Comparison of ENCODE assay signal across 22 mouse cellular contexts in the genomic region with DNA sequence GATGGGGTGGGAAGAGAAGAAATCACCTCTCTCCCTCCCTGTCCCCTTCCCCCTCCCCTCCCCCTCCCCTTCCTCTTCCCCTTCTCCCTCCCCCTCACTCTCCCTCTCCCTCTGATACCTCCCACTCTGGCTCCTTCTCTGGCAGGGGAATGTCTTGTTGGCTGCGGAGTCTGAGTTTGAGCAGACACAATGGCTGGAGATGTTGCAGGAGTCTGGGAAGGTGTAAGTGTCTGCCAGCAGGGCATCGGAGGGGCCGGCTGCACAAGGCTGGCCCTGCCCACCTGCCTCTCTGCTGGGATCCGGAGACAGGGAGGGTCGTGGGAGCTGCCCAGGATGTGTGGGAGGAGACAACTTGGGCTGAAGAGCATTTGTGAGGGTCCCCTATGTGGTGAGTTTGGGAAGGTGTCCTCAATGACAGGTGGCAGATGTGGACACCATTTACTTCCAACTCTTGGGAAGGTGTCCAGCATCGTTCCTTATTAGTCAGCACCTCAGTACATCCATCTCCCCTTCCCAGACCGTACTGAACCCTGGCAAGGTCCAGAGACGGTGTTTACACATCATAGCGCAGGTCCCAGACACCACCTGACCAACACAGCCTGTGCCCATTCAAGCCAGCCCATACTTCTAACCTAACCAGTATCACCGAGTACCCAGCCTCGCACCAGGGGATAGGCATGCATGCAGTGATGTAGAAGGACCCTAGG. TPM values are rescaled to one million over a fixed set of nuclear protein-coding genes. Genes with fewer than 3 reads are reported as not detected.
DNase-seq lines count a peak whose midpoint lies in the region; ATAC-seq and TF ChIP-seq lines count a peak whose summit lies in the region.
"Had no signal": no experiment of that assay in that cellular context is flagged by ENCODE, and none has a peak within 500 bp of the region (broad histone marks: within the 10 kb centered on the region; RNA-seq: fewer than 3 reads in every experiment).

No protein-coding gene starts in this region.

- H3K36me3 ChIP-seq in embryonic facial prominence, embryonic 14.5 days (ENCODE audit: control insufficient read depth, insufficient read depth, low read length): no peaks in the 10 kb centered on the region
- H3K36me3 ChIP-seq in embryonic facial prominence, embryonic 10.5 days (replicated peaks): no peaks in the 10 kb centered on the region
- H3K36me3 ChIP-seq in kidney, embryonic 15.5 days: no peaks in the 10 kb centered on the region
- H3K36me3 ChIP-seq in lung, embryonic 16.5 days (ENCODE audit: control insufficient read depth, insufficient read depth, low read length): no peaks in the 10 kb centered on the region
- no peaks in the 10 kb centered on the region for H3K36me3 ChIP-seq in stomach, postnatal 0 days (ENCODE audit: control insufficient read depth, insufficient read depth, low read length)
- H3K36me3 ChIP-seq: embryonic facial prominence, embryonic 13.5 days; heart, embryonic 12.5 days; liver, embryonic 15.5 days; neural tube, embryonic 13.5 days had no signal

- ATAC-seq in embryonic facial prominence, embryonic 14.5 days (ENCODE audit: low read depth): peak; percentile 9; the same call in 1 of the 2 replicates
- 0 out of 2 replicates have a peak, but pooled peaks have one; percentile 35 for ATAC-seq in kidney, embryonic 15.5 days (replicated peaks; ENCODE audit: low FRiP score)
- peak; percentile 47; the same call in 1 of the 2 replicates for ATAC-seq in lung, embryonic 16.5 days (ENCODE audit: low read depth)
- ATAC-seq in stomach, postnatal 0 days (ENCODE audit: low FRiP score, low TSS enrichment): peak; percentile 70

- no peak for TF ChIP-seq EP300 in stomach, postnatal 0 days (optimal IDR thresholded peaks at IDR 0.05)

- H3K27ac ChIP-seq in embryonic facial prominence, embryonic 14.5 days (replicated peaks; ENCODE audit: low read depth, low read length): no peak overlapping the region
- no peak overlapping the region for H3K27ac ChIP-seq in embryonic facial prominence, embryonic 10.5 days (replicated peaks)
- no peak overlapping the region for H3K27ac ChIP-seq in kidney, embryonic 15.5 days
- H3K27ac ChIP-seq in lung, embryonic 16.5 days (ENCODE audit: low read length): no peak overlapping the region
- H3K27ac ChIP-seq in stomach, postnatal 0 days (replicated peaks): 0 out of 2 replicates have a peak overlapping the region, but pooled peaks have one; percentile 30
- H3K27ac ChIP-seq: embryonic facial prominence, embryonic 13.5 days; gastrocnemius, adult 2 months; left cerebral cortex, adult 2 months; liver, embryonic 15.5 days; macrophage; neural tube, embryonic 13.5 days had no signal

- intact Hi-C loops in heart, postnatal 14 days (cut with DNase I): loop anchor here (10.0 kb wide), 1 partner anchor 522 kb away; no protein-coding TSS in a partner anchor

- no peaks in the 10 kb centered on the region for H3K9me3 ChIP-seq in embryonic facial prominence, embryonic 14.5 days (ENCODE audit: control insufficient read depth, low read length)
- H3K9me3 ChIP-seq in embryonic facial prominence, embryonic 10.5 days: no peaks in the 10 kb centered on the region
- H3K9me3 ChIP-seq in kidney, embryonic 15.5 days (replicated peaks): no peaks in the 10 kb centered on the region
- no peaks in the 10 kb centered on the region for H3K9me3 ChIP-seq in lung, embryonic 16.5 days (ENCODE audit: control insufficient read depth, low read length)
- no peaks in the 10 kb centered on the region for H3K9me3 ChIP-seq in stomach, postnatal 0 days (ENCODE audit: control insufficient read depth, low read length)
- H3K9me3 ChIP-seq: embryonic facial prominence, embryonic 13.5 days; heart, embryonic 12.5 days; liver, embryonic 15.5 days; neural tube, embryonic 13.5 days had no signal

- peak; percentile 30 for DNase-seq in embryonic facial prominence, embryonic 14.5 days (ENCODE audit: low spot score)
- DNase-seq in embryonic facial prominence, embryonic 10.5 days (ENCODE audit: low spot score): no peak
- no peak for DNase-seq in kidney, postnatal 36 days
- no peak for DNase-seq in lung, postnatal 14 days
- DNase-seq in stomach, postnatal 0 days (ENCODE audit: low spot score): peak; percentile 26
- DNase-seq in heart, postnatal 14 days: no peak
- DNase-seq: adrenal gland, adult 8-10 months; gastrocnemius, adult 2 months; heart, postnatal 4 days; kidney, adult 8-10 months had no signal

- WGBS in embryonic facial prominence, embryonic 14.5 days: 56% methylated on average over 11 of the region's 11 CpGs
- 62% methylated on average over 11 of the region's 11 CpGs for WGBS in embryonic facial prominence, embryonic 10.5 days
- WGBS in kidney, embryonic 15.5 days: 50% methylated on average over 11 of the region's 11 CpGs
- WGBS in lung, embryonic 16.5 days: 40% methylated on average over 11 of the region's 11 CpGs
- 44% methylated on average over 11 of the region's 11 CpGs for WGBS in stomach, postnatal 0 days

- no peak overlapping the region for H3K9ac ChIP-seq in embryonic facial prominence, embryonic 14.5 days (ENCODE audit: low read depth, low read length)
- no peak overlapping the region for H3K9ac ChIP-seq in kidney, embryonic 15.5 days
- no peak overlapping the region for H3K9ac ChIP-seq in lung, embryonic 16.5 days (ENCODE audit: low read length)
- H3K9ac ChIP-seq in stomach, postnatal 0 days (ENCODE audit: low read length): no peak overlapping the region
- H3K9ac ChIP-seq: embryonic facial prominence, embryonic 13.5 days; heart, embryonic 12.5 days; liver, embryonic 15.5 days; neural tube, embryonic 13.5 days had no signal

- no peak overlapping the region for H3K4me3 ChIP-seq in embryonic facial prominence, embryonic 14.5 days (ENCODE audit: low read depth, low read length)
- H3K4me3 ChIP-seq in embryonic facial prominence, embryonic 10.5 days: no peak overlapping the region
- H3K4me3 ChIP-seq in kidney, embryonic 15.5 days (replicated peaks): no peak overlapping the region
- no peak overlapping the region for H3K4me3 ChIP-seq in lung, embryonic 16.5 days (ENCODE audit: low read length)
- no peak overlapping the region for H3K4me3 ChIP-seq in stomach, postnatal 0 days (ENCODE audit: low read depth, low read length)
- H3K4me3 ChIP-seq: embryonic facial prominence, embryonic 13.5 days; gastrocnemius, adult 2 months; heart, embryonic 12.5 days; left cerebral cortex, adult 2 months; liver, embryonic 15.5 days; neural tube, embryonic 13.5 days had no signal

- no peak for TF ChIP-seq CTCF in stomach, postnatal 0 days (IDR thresholded peaks at IDR 0.05; ENCODE audit: low read depth)

- no peak overlapping the region for H3K4me2 ChIP-seq in embryonic facial prominence, embryonic 14.5 days (ENCODE audit: low read depth, low read length)
- no peak overlapping the region for H3K4me2 ChIP-seq in kidney, embryonic 15.5 days
- no peak overlapping the region; the same call in 1 of the 2 replicates for H3K4me2 ChIP-seq in lung, embryonic 16.5 days (ENCODE audit: low read depth, low read length)
- 0 out of 2 replicates have a peak overlapping the region, but pooled peaks have one; percentile 3 for H3K4me2 ChIP-seq in stomach, postnatal 0 days (replicated peaks; ENCODE audit: low read depth)
- H3K4me2 ChIP-seq: embryonic facial prominence, embryonic 13.5 days; heart, embryonic 12.5 days; liver, embryonic 15.5 days; midbrain, embryonic 11.5 days; neural tube, embryonic 13.5 days had no signal

- peaks cover 7% of the 10 kb centered on the region; the same call in 1 of the 2 replicates for H3K4me1 ChIP-seq in embryonic facial prominence, embryonic 14.5 days (ENCODE audit: control insufficient read depth, insufficient read depth, low read length)
- peaks cover 9% of the 10 kb centered on the region for H3K4me1 ChIP-seq in embryonic facial prominence, embryonic 10.5 days
- H3K4me1 ChIP-seq in kidney, embryonic 15.5 days: peaks cover 22% of the 10 kb centered on the region
- peaks cover 15% of the 10 kb centered on the region for H3K4me1 ChIP-seq in lung, embryonic 16.5 days (replicated peaks; ENCODE audit: control insufficient read depth, insufficient read depth, low read length)
- no peaks in the 10 kb centered on the region for H3K4me1 ChIP-seq in stomach, postnatal 0 days (replicated peaks; ENCODE audit: control insufficient read depth, insufficient read depth)

- no peaks in the 10 kb centered on the region for H3K27me3 ChIP-seq in embryonic facial prominence, embryonic 14.5 days (replicated peaks; ENCODE audit: control insufficient read depth, insufficient read depth, low read length)
- H3K27me3 ChIP-seq in embryonic facial prominence, embryonic 10.5 days (replicated peaks; ENCODE audit: low read depth, poor library complexity, severe bottlenecking): no peaks in the 10 kb centered on the region
- H3K27me3 ChIP-seq in kidney, embryonic 15.5 days: no peaks in the 10 kb centered on the region
- no peaks in the 10 kb centered on the region for H3K27me3 ChIP-seq in lung, embryonic 16.5 days (ENCODE audit: control insufficient read depth, insufficient read depth, low read depth, low read length)
- no peaks in the 10 kb centered on the region for H3K27me3 ChIP-seq in stomach, postnatal 0 days (ENCODE audit: control insufficient read depth, insufficient read depth, low read length)
- H3K27me3 ChIP-seq: embryonic facial prominence, embryonic 13.5 days; neural tube, embryonic 13.5 days had no signal

RNA-seq across cellular contexts. Expression of gene Plekhd1, which starts 14.0 kb away (rescaled TPM):
- polyA plus RNA-seq in embryonic facial prominence, embryonic 14.5 days (2014; fragmentation: Nextera tagmentation; extraction: Ambion mirVana): 1.2 and 1.4 TPM in 2 replicates
- 0.40 and 0.59 TPM in 2 replicates for polyA plus RNA-seq in embryonic facial prominence, embryonic 10.5 days (2016; fragmentation: Nextera tagmentation; extraction: Ambion mirVana)
- polyA plus RNA-seq in kidney, embryonic 15.5 days (2015; fragmentation: Nextera tagmentation; extraction: Ambion mirVana): 1.8 and 2.0 TPM in 2 replicates
- 3.6 and 4.1 TPM in 2 replicates for polyA plus RNA-seq in lung, embryonic 16.5 days (2015; fragmentation: Nextera tagmentation; extraction: Ambion mirVana)
- polyA plus RNA-seq in stomach, postnatal 0 days (2015; fragmentation: Nextera tagmentation; extraction: Ambion mirVana): 2.2 and 2.3 TPM in 2 replicates
- under 1 TPM; 0.24 to 0.48 TPM for total RNA-seq in heart, postnatal 14 days (2021)
- total RNA-seq: granulocyte monocyte progenitor cell, adult 5-6 weeks; monocyte, adult 5-6 weeks had no signal
- polyA plus RNA-seq: limb, embryonic 11.5 days; macrophage had no signal

RNA-seq across cellular contexts. Expression of gene Ccdc177, which starts 54.1 kb away (rescaled TPM):
- polyA plus RNA-seq in embryonic facial prominence, embryonic 14.5 days (2014; fragmentation: Nextera tagmentation; extraction: Ambion mirVana): 0.14 and 0.24 TPM in 2 replicates
- polyA plus RNA-seq in embryonic facial prominence, embryonic 10.5 days (2016; fragmentation: Nextera tagmentation; extraction: Ambion mirVana): 0.52 and 0.59 TPM in 2 replicates
- 0.14 and 0.17 TPM in 2 replicates for polyA plus RNA-seq in kidney, embryonic 15.5 days (2015; fragmentation: Nextera tagmentation; extraction: Ambion mirVana)
- 0.06 TPM in 1 of 2 replicates, not detected in the other for polyA plus RNA-seq in lung, embryonic 16.5 days (2015; fragmentation: Nextera tagmentation; extraction: Ambion mirVana)
- 0.06 and 0.07 TPM in 2 replicates for polyA plus RNA-seq in stomach, postnatal 0 days (2015; fragmentation: Nextera tagmentation; extraction: Ambion mirVana)
- total RNA-seq in heart, postnatal 14 days (2021): under 1 TPM in 1 of 2 experiments, not detected in 1; 0.07 TPM
- total RNA-seq: gastrocnemius, adult 2 months; granulocyte monocyte progenitor cell, adult 5-6 weeks; monocyte, adult 5-6 weeks had no signal
- polyA plus RNA-seq: liver, embryonic 15.5 days; macrophage had no signal

Comparison
In these comparisons a context has a peak if more than half of its experiments do, and no peak if none do; other contexts are left out.
1. DNase-seq: peak in embryonic facial prominence, embryonic 14.5 days (single experiment) and stomach, postnatal 0 days (single experiment); none in embryonic facial prominence, embryonic 10.5 days (single experiment), kidney, postnatal 36 days (0 of 2), lung, postnatal 14 days (single experiment) and heart, postnatal 14 days (0 of 2).
2. ATAC-seq: peak in every context shown above with its lines; median percentile 70 in stomach, postnatal 0 days; 47 in lung, embryonic 16.5 days; 35 in kidney, embryonic 15.5 days; 9 in embryonic facial prominence, embryonic 14.5 days.